Mouse (Mus musculus): ENCODE measurements at regions not wholly inside any gene's neighbourhood (a gene's known extent, or its start where the extent isn't known, plus 50 kb on each side); places are given as distances from the start of the nearest gene placed in this dataset.

- peak; percentile 19 for DNase-seq (ENCODE audit: low spot score)
- no peak for ATAC-seq
- 71% methylated on average over 1 of the region's 1 CpGs for WGBS
Observed at GRCm38 (mm10) chr6:33117877-33118276, 57.8 kb upstream of the Chchd3 start.

DNA sequence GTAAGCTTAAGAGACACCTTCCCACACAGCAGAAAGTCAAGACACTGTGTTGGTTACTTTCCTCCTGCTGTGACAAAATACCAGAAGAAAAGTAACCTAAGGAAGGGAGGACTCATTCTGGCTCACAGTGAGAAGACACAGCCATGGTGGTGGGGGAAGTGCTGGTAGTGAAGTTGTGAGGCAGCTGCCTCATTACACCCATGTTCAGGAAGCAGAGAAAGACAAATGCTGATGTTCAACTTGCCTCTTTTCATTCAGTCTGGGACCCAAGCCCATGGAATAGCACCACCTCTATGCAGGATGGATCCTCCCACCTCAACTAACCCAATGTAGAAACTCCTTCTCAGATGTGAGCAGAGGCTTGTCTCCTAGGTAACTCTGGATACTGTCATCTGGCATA, 60.5 kb upstream of the Chchd3 start:
- ATAC-seq (no peak), DNase-seq (ENCODE audit: low spot score) (no peak)
- no peaks in the 10 kb centered on the region for H3K27me3 ChIP-seq (replicated peaks; ENCODE audit: control insufficient read depth, insufficient read depth, low read length)
- H3K4me1 ChIP-seq (ENCODE audit: control insufficient read depth, insufficient read depth, low read length): no peaks in the 10 kb centered on the region
- H3K9me3 ChIP-seq (replicated peaks; ENCODE audit: control insufficient read depth, low read length): no peaks in the 10 kb centered on the region
- no peak overlapping the region for H3K9ac ChIP-seq (ENCODE audit: low read length)
- H3K36me3 ChIP-seq (ENCODE audit: control insufficient read depth, insufficient read depth, low read length): no peaks in the 10 kb centered on the region
- no peak overlapping the region for H3K27ac ChIP-seq (ENCODE audit: low read depth, low read length)
- no peak overlapping the region for H3K4me3 ChIP-seq (ENCODE audit: low read depth, low read length)
- H3K4me2 ChIP-seq (ENCODE audit: low read length): no peak overlapping the region

More at GRCm38 (mm10) chr6:33117877-33118276, 57.8 kb upstream of the Chchd3 start:
- Histone ChIP-seq H3K9me3 (replicated peaks; ENCODE audit: control insufficient read depth, low read length) (no peaks in the 10 kb centered on the region), H3K9ac (ENCODE audit: low read length) (no peak overlapping the region), H3K4me2 (ENCODE audit: low read length) (no peak overlapping the region), H3K27me3 (replicated peaks; ENCODE audit: control insufficient read depth, insufficient read depth, low read length) (no peaks in the 10 kb centered on the region), H3K4me1 (ENCODE audit: control insufficient read depth, insufficient read depth, low read length) (no peaks in the 10 kb centered on the region), H3K27ac (ENCODE audit: low read depth, low read length) (no peak overlapping the region), H3K36me3 (ENCODE audit: control insufficient read depth, insufficient read depth, low read length) (no peaks in the 10 kb centered on the region), H3K4me3 (ENCODE audit: low read depth, low read length) (no peak overlapping the region)

- Histone ChIP-seq H3K36me3 (ENCODE audit: control insufficient read depth, insufficient read depth, low read length) (no peaks in the 10 kb centered on the region), H3K4me1 (ENCODE audit: control insufficient read depth, insufficient read depth, low read length) (no peaks in the 10 kb centered on the region), H3K9me3 (replicated peaks; ENCODE audit: control insufficient read depth, low read length) (no peaks in the 10 kb centered on the region), H3K4me3 (ENCODE audit: low read depth, low read length) (no peak overlapping the region), H3K9ac (ENCODE audit: low read length) (no peak overlapping the region), H3K27me3 (replicated peaks; ENCODE audit: control insufficient read depth, insufficient read depth, low read length) (no peaks in the 10 kb centered on the region), H3K4me2 (ENCODE audit: low read length) (no peak overlapping the region), H3K27ac (ENCODE audit: low read depth, low read length) (no peak overlapping the region)
- DNase-seq (ENCODE audit: low spot score) (peak; percentile 76), ATAC-seq (no peak)
- 11% methylated on average over 8 of the region's 8 CpGs for WGBS
Observed at GRCm38 (mm10) chr6:33126574-33126973, 66.5 kb upstream of the Chchd3 start.

GRCm38 (mm10) chr6:33136906-33137305, 76.8 kb upstream of the Chchd3 start:
- ATAC-seq (no peak), DNase-seq (ENCODE audit: low spot score) (no peak)
- H3K4me3 ChIP-seq (ENCODE audit: low read depth, low read length): no peak overlapping the region
- no peak overlapping the region for H3K4me2 ChIP-seq (ENCODE audit: low read length)
- 65% methylated on average over 7 of the region's 7 CpGs for WGBS
- H3K27ac ChIP-seq (ENCODE audit: low read depth, low read length): no peak overlapping the region
- H3K9me3 ChIP-seq (replicated peaks; ENCODE audit: control insufficient read depth, low read length): no peaks in the 10 kb centered on the region
- H3K27me3 ChIP-seq (replicated peaks; ENCODE audit: control insufficient read depth, insufficient read depth, low read length): no peaks in the 10 kb centered on the region
- H3K4me1 ChIP-seq (ENCODE audit: control insufficient read depth, insufficient read depth, low read length): no peaks in the 10 kb centered on the region
- H3K9ac ChIP-seq (ENCODE audit: low read length): no peak overlapping the region
- no peaks in the 10 kb centered on the region for H3K36me3 ChIP-seq (ENCODE audit: control insufficient read depth, insufficient read depth, low read length)

DNA sequence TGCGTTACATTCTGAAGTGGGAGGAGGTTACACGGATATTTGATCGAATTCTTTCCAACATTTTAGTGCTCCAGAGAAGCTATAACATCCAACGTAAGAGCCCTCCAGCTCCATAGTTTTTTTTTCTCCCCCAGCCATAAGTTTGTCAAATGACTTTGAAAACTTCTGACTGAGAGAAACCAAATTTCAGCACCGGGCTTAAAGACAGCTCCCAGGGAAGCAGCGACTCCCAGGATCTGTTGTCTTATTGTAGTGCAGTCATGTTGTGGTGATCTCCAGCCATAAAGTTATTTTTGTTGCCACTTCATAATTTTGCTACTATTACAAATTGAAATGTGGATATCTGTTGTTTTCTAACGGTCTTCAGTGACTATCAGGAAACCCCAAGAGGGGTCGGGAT, 77.8 kb upstream of the Chchd3 start:
- 44% methylated on average over 8 of the region's 8 CpGs for WGBS
- no peaks in the 10 kb centered on the region for H3K4me1 ChIP-seq (ENCODE audit: control insufficient read depth, insufficient read depth, low read length)
- H3K27ac ChIP-seq (ENCODE audit: low read depth, low read length): no peak overlapping the region
- no peaks in the 10 kb centered on the region for H3K9me3 ChIP-seq (replicated peaks; ENCODE audit: control insufficient read depth, low read length)
- DNase-seq (ENCODE audit: low spot score) (peak; percentile 17), ATAC-seq (no peak)
- no peaks in the 10 kb centered on the region for H3K36me3 ChIP-seq (ENCODE audit: control insufficient read depth, insufficient read depth, low read length)
- no peak overlapping the region for H3K4me2 ChIP-seq (ENCODE audit: low read length)
- H3K9ac ChIP-seq (ENCODE audit: low read length): no peak overlapping the region
- H3K4me3 ChIP-seq (ENCODE audit: low read depth, low read length): no peak overlapping the region
- H3K27me3 ChIP-seq (replicated peaks; ENCODE audit: control insufficient read depth, insufficient read depth, low read length): no peaks in the 10 kb centered on the region

- no peak overlapping the region for H3K4me2 ChIP-seq (ENCODE audit: low read length)
Observed at GRCm38 (mm10) chr6:33166479-33166878, 82.4 kb upstream of the Exoc4 start.

GRCm38 (mm10) chr6:33173606-33174005, 75.3 kb upstream of the Exoc4 start:
- Histone ChIP-seq H3K4me3 (ENCODE audit: low read depth, low read length) (no peak overlapping the region), H3K4me1 (ENCODE audit: control insufficient read depth, insufficient read depth, low read length) (no peaks in the 10 kb centered on the region), H3K9ac (ENCODE audit: low read length) (no peak overlapping the region), H3K27ac (ENCODE audit: low read depth, low read length) (no peak overlapping the region), H3K36me3 (ENCODE audit: control insufficient read depth, insufficient read depth, low read length) (no peaks in the 10 kb centered on the region), H3K27me3 (replicated peaks; ENCODE audit: control insufficient read depth, insufficient read depth, low read length) (no peaks in the 10 kb centered on the region), H3K4me2 (ENCODE audit: low read length) (no peak overlapping the region), H3K9me3 (replicated peaks; ENCODE audit: control insufficient read depth, low read length) (no peaks in the 10 kb centered on the region)
- ATAC-seq: no peak
- 68% methylated on average over 12 of the region's 12 CpGs for WGBS
- peak; percentile 16 for DNase-seq (ENCODE audit: low spot score)

More at GRCm38 (mm10) chr6:33166479-33166878, 82.4 kb upstream of the Exoc4 start:
- no peaks in the 10 kb centered on the region for H3K9me3 ChIP-seq (replicated peaks; ENCODE audit: control insufficient read depth, low read length)
- DNase-seq (ENCODE audit: low spot score) (peak; percentile 65), ATAC-seq (peak; percentile 46; the same call in 1 of the 2 replicates)
- peaks cover 7% of the 10 kb centered on the region; the same call in 1 of the 2 replicates for H3K4me1 ChIP-seq (ENCODE audit: control insufficient read depth, insufficient read depth, low read length)
- H3K27me3 ChIP-seq (replicated peaks; ENCODE audit: control insufficient read depth, insufficient read depth, low read length): no peaks in the 10 kb centered on the region
- H3K9ac ChIP-seq (ENCODE audit: low read length): no peak overlapping the region
- no peak overlapping the region for H3K4me3 ChIP-seq (ENCODE audit: low read depth, low read length)
- WGBS: 43% methylated on average over 11 of the region's 11 CpGs
- H3K27ac ChIP-seq (ENCODE audit: low read depth, low read length): no peak overlapping the region; the same call in 1 of the 2 replicates
- H3K36me3 ChIP-seq (ENCODE audit: control insufficient read depth, insufficient read depth, low read length): no peaks in the 10 kb centered on the region

DNA sequence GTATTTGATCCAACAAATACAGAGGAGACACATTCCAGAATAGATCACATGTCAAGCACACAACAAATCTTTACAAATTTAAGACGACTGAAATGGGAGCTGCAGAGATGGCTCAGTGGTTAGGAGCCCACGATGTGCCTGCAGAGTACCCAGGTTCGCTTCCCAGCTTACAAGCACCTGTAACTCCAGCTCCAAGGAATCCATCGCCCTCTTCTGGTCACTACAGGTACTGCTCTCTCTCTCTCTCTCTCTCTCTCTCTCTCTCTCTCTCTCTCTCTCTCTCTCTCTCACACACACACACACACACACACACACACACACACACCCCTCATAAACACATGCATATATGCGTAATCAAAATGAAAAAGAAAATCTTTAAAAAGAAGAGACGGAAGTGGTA, 74.3 kb upstream of the Exoc4 start:
- Histone ChIP-seq H3K4me2 (ENCODE audit: low read length) (no peak overlapping the region), H3K36me3 (ENCODE audit: control insufficient read depth, insufficient read depth, low read length) (no peaks in the 10 kb centered on the region), H3K27me3 (replicated peaks; ENCODE audit: control insufficient read depth, insufficient read depth, low read length) (no peaks in the 10 kb centered on the region), H3K4me3 (ENCODE audit: low read depth, low read length) (no peak overlapping the region), H3K9me3 (replicated peaks; ENCODE audit: control insufficient read depth, low read length) (no peaks in the 10 kb centered on the region), H3K4me1 (ENCODE audit: control insufficient read depth, insufficient read depth, low read length) (no peaks in the 10 kb centered on the region), H3K9ac (ENCODE audit: low read length) (no peak overlapping the region), H3K27ac (ENCODE audit: low read depth, low read length) (no peak overlapping the region)
- ATAC-seq (no peak), DNase-seq (ENCODE audit: low spot score) (no peak)
- WGBS: 68% methylated on average over 6 of the region's 6 CpGs

DNA sequence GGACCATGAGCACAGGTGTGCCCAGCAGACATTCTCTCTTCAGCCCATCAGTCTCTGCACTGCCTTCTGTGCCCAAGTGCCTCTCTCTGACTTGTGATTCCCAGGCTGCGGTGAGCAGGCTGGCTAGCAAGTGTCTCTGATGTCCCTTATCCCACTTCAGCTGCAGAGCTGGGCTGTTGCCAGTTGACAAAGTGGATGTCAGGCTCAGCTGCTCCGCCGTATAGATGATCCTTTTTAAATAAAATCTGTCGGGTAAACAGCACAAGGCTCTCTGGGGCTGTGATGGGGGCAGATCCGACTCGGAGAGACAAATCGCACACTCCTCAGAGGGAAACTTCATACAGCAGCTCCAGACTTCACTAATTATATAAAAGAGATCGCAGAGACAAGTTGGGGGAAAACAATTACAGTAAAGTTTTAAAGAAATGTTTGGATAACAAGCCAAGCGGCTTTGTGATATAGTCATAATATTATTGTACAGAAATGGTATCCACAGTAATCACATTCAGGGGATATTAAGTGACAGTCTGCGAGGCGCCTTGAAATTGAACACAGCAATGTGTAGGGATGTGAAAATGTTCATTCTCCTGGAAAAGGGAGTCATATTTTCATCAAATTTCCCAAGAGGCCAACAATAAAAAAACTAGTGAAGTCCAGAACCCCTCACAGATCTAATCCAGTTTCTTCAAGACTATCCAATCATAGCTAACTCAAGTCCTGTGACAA, 59.2 kb upstream of the Exoc4 start:
- Histone ChIP-seq H3K27ac (ENCODE audit: low read depth, low read length) (no peak overlapping the region), H3K9me3 (replicated peaks; ENCODE audit: control insufficient read depth, low read length) (no peaks in the 10 kb centered on the region), H3K4me2 (ENCODE audit: low read length) (no peak overlapping the region), H3K36me3 (ENCODE audit: control insufficient read depth, insufficient read depth, low read length) (no peaks in the 10 kb centered on the region), H3K4me3 (ENCODE audit: low read depth, low read length) (no peak overlapping the region), H3K9ac (ENCODE audit: low read length) (no peak overlapping the region), H3K4me1 (ENCODE audit: control insufficient read depth, insufficient read depth, low read length) (no peaks in the 10 kb centered on the region), H3K27me3 (replicated peaks; ENCODE audit: control insufficient read depth, insufficient read depth, low read length) (no peaks in the 10 kb centered on the region)
- 67% methylated on average over 11 of the region's 11 CpGs for WGBS
- ATAC-seq: 0 out of 2 replicates have a peak, but pooled peaks have one; percentile 32
- DNase-seq (ENCODE audit: low spot score): peak; percentile 47
